Mouse (Mus musculus): Measurements from ENCODE around the gene Strn. TPM values are rescaled to one million over a fixed set of nuclear protein-coding genes. Genes with fewer than 3 reads are reported as not detected.
"Not testable (repeated sequence)": the region's sequence is repeated elsewhere in the genome, so short reads cannot be mapped to it uniquely, and the experiment has no call there.

Strn gene
- polyA plus RNA-seq, 1 experiment from 2014 or later = 6.3 TPM

- H3K27me3 ChIP-seq (ENCODE audit: control insufficient read depth, insufficient read depth, low read depth, low read length) = no peaks in the 10 kb centered on the region
- ATAC-seq = no peak
- H3K9ac ChIP-seq (ENCODE audit: low read depth, low read length) = no peak overlapping the region
- no peaks in the 10 kb centered on the region for H3K9me3 ChIP-seq (replicated peaks; ENCODE audit: control insufficient read depth, low read length, poor library complexity, severe bottlenecking)
- no peak overlapping the region for H3K4me2 ChIP-seq (ENCODE audit: low read length)
- no peaks in the 10 kb centered on the region for H3K36me3 ChIP-seq (ENCODE audit: control insufficient read depth, insufficient read depth, low read length)
- H3K27ac ChIP-seq (ENCODE audit: low read length) = no peak overlapping the region
- H3K4me1 ChIP-seq (ENCODE audit: control insufficient read depth, insufficient read depth, low read length) = no peaks in the 10 kb centered on the region
- H3K4me3 ChIP-seq (ENCODE audit: low read depth, low read length) = no peak overlapping the region
- 74% methylated on average over 5 of the region's 5 CpGs for WGBS
These were observed 40.1 kb downstream of the Strn start for GRCm38 (mm10) chr17:78696922-78697321.

- H3K27ac ChIP-seq (ENCODE audit: low read length); H3K4me2 ChIP-seq (ENCODE audit: low read length): not testable (repeated sequence)
These were observed 47.8 kb downstream of the Strn start for GRCm38 (mm10) chr17:78689231-78689630.

DNA sequence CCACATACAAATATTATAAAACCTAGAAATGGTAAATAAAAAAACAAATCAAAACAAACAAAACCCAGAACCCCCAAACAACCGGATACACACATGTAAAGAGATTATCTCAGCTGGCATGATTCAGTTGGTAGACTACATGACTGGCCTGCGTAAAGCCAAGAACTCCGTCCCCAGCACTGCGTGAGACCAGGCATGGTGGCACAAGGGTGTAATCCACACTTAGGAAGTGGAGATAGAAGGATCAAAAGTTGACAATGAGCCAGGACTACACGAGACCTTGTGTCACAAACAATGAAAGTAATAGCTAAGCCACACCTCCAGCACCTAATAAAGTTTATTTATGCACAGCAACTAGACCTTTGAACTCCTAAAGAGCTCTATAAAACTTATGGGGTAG, 49.0 kb downstream of the Strn start:
- 84% methylated on average over 5 of the region's 5 CpGs for WGBS
- Histone ChIP-seq H3K4me3 (ENCODE audit: low read depth, low read length) (no peak overlapping the region), H3K36me3 (ENCODE audit: control insufficient read depth, insufficient read depth, low read length) (peaks cover 14% of the 10 kb centered on the region), H3K9ac (ENCODE audit: low read depth, low read length) (no peak overlapping the region), H3K27me3 (ENCODE audit: control insufficient read depth, insufficient read depth, low read depth, low read length) (no peaks in the 10 kb centered on the region), H3K27ac (ENCODE audit: low read length) (no peak overlapping the region), H3K9me3 (replicated peaks; ENCODE audit: control insufficient read depth, low read length, poor library complexity, severe bottlenecking) (peaks cover 6% of the 10 kb centered on the region; the same call in 1 of the 2 replicates), H3K4me1 (ENCODE audit: control insufficient read depth, insufficient read depth, low read length) (no peaks in the 10 kb centered on the region), H3K4me2 (ENCODE audit: low read length) (no peak overlapping the region)
- no peak for ATAC-seq

More at GRCm38 (mm10) chr17:78689231-78689630, 47.8 kb downstream of the Strn start:
- WGBS = 100% methylated on average over 3 of the region's 3 CpGs
- not testable (repeated sequence) for H3K27me3 ChIP-seq (ENCODE audit: control insufficient read depth, insufficient read depth, low read depth, low read length); ATAC-seq; H3K9ac ChIP-seq (ENCODE audit: low read depth, low read length); H3K4me1 ChIP-seq (ENCODE audit: control insufficient read depth, insufficient read depth, low read length); H3K4me3 ChIP-seq (ENCODE audit: low read depth, low read length); H3K9me3 ChIP-seq (replicated peaks; ENCODE audit: control insufficient read depth, low read length, poor library complexity, severe bottlenecking)
- H3K36me3 ChIP-seq (ENCODE audit: control insufficient read depth, insufficient read depth, low read length) = peaks cover 14% of the 10 kb centered on the region

DNA sequence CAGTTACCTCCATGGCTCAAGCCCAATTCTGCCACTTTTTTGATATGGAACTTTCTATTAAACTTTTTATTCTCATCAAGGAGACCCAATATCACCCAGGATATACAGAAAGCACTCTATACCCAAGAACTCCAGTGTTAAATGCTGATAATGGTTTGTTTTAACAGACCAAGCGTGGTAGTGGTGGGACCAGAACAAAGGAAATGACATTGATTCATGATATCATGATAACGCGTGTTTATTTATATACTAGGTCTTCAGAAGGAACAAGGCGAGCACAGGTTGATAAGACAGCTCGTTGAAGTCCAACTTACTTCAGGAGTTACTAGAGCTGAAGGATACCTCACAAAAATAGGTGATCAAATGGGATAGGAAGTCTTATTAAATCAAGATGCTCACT, 52.0 kb downstream of the Strn start:
- H3K4me3 ChIP-seq (ENCODE audit: low read depth, low read length) = no peak overlapping the region
- no peak for ATAC-seq
- no peaks in the 10 kb centered on the region for H3K9me3 ChIP-seq (replicated peaks; ENCODE audit: control insufficient read depth, low read length, poor library complexity, severe bottlenecking)
- H3K27me3 ChIP-seq (ENCODE audit: control insufficient read depth, insufficient read depth, low read depth, low read length) = no peaks in the 10 kb centered on the region
- H3K4me1 ChIP-seq (ENCODE audit: control insufficient read depth, insufficient read depth, low read length) = no peaks in the 10 kb centered on the region
- WGBS = 92% methylated on average over 5 of the region's 5 CpGs
- H3K36me3 ChIP-seq (ENCODE audit: control insufficient read depth, insufficient read depth, low read length) = no peaks in the 10 kb centered on the region
- no peak overlapping the region for H3K4me2 ChIP-seq (ENCODE audit: low read length)
- no peak overlapping the region for H3K9ac ChIP-seq (ENCODE audit: low read depth, low read length)
- no peak overlapping the region for H3K27ac ChIP-seq (ENCODE audit: low read length)

GRCm38 (mm10) chr17:78682351-78682750, 54.6 kb downstream of the Strn start:
- Histone ChIP-seq H3K9me3 (replicated peaks; ENCODE audit: control insufficient read depth, low read length, poor library complexity, severe bottlenecking) (no peaks in the 10 kb centered on the region), H3K27ac (ENCODE audit: low read length) (no peak overlapping the region), H3K9ac (ENCODE audit: low read depth, low read length) (no peak overlapping the region), H3K4me3 (ENCODE audit: low read depth, low read length) (no peak overlapping the region), H3K27me3 (ENCODE audit: control insufficient read depth, insufficient read depth, low read depth, low read length) (no peaks in the 10 kb centered on the region), H3K4me2 (ENCODE audit: low read length) (no peak overlapping the region), H3K36me3 (ENCODE audit: control insufficient read depth, insufficient read depth, low read length) (no peaks in the 10 kb centered on the region), H3K4me1 (ENCODE audit: control insufficient read depth, insufficient read depth, low read length) (no peaks in the 10 kb centered on the region)
- WGBS = 80% methylated on average over 6 of the region's 6 CpGs
- ATAC-seq = no peak

DNA sequence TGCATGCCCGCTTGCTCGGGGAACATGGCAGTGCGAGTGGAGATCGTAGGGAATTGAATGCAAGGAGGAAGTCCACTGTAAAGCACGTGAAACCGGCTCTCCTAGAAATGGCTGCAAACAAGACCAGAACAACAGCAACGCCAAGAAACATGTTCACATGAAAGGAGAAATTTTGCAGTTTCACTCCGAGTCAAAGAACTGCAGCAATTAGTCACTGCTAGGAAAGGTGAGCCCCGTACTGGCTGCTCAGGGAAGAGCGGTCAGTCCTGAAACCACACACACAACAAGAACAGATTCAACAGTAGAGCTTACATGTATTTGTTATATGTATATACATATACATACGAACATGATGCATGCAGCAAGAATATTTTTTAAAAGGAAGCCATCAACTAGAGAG, 57.5 kb downstream of the Strn start:
- Histone ChIP-seq H3K9me3 (replicated peaks; ENCODE audit: control insufficient read depth, low read length, poor library complexity, severe bottlenecking) (no peaks in the 10 kb centered on the region), H3K4me1 (ENCODE audit: control insufficient read depth, insufficient read depth, low read length) (no peaks in the 10 kb centered on the region), H3K36me3 (ENCODE audit: control insufficient read depth, insufficient read depth, low read length) (no peaks in the 10 kb centered on the region), H3K27me3 (ENCODE audit: control insufficient read depth, insufficient read depth, low read depth, low read length) (no peaks in the 10 kb centered on the region), H3K4me2 (ENCODE audit: low read length) (no peak overlapping the region), H3K4me3 (ENCODE audit: low read depth, low read length) (no peak overlapping the region), H3K27ac (ENCODE audit: low read length) (no peak overlapping the region), H3K9ac (ENCODE audit: low read depth, low read length) (no peak overlapping the region)
- ATAC-seq = no peak
- WGBS = 91% methylated on average over 11 of the region's 11 CpGs

GRCm38 (mm10) chr17:78676813-78677212, 60.2 kb downstream of the Strn start:
- 90% methylated on average over 11 of the region's 11 CpGs for WGBS
- Histone ChIP-seq H3K4me3 (ENCODE audit: low read depth, low read length) (no peak overlapping the region), H3K27me3 (ENCODE audit: control insufficient read depth, insufficient read depth, low read depth, low read length) (no peaks in the 10 kb centered on the region), H3K9me3 (replicated peaks; ENCODE audit: control insufficient read depth, low read length, poor library complexity, severe bottlenecking) (no peaks in the 10 kb centered on the region), H3K36me3 (ENCODE audit: control insufficient read depth, insufficient read depth, low read length) (no peaks in the 10 kb centered on the region; the same call in 1 of the 2 replicates), H3K27ac (ENCODE audit: low read length) (no peak overlapping the region), H3K4me1 (ENCODE audit: control insufficient read depth, insufficient read depth, low read length) (no peaks in the 10 kb centered on the region), H3K9ac (ENCODE audit: low read depth, low read length) (no peak overlapping the region), H3K4me2 (ENCODE audit: low read length) (no peak overlapping the region)
- no peak for ATAC-seq

- WGBS = 90% methylated on average over 9 of the region's 9 CpGs
- no peaks in the 10 kb centered on the region for H3K27me3 ChIP-seq (ENCODE audit: control insufficient read depth, insufficient read depth, low read depth, low read length)
- H3K4me3 ChIP-seq (ENCODE audit: low read depth, low read length) = no peak overlapping the region
- H3K9me3 ChIP-seq (replicated peaks; ENCODE audit: control insufficient read depth, low read length, poor library complexity, severe bottlenecking) = peaks cover under 1% of the 10 kb centered on the region; the same call in 1 of the 2 replicates
- no peak overlapping the region for H3K27ac ChIP-seq (ENCODE audit: low read length)
- no peak overlapping the region for H3K9ac ChIP-seq (ENCODE audit: low read depth, low read length)
- H3K4me2 ChIP-seq (ENCODE audit: low read length) = no peak overlapping the region
- ATAC-seq = no peak
- H3K4me1 ChIP-seq (ENCODE audit: control insufficient read depth, insufficient read depth, low read length) = no peaks in the 10 kb centered on the region
- peaks cover 20% of the 10 kb centered on the region for H3K36me3 ChIP-seq (ENCODE audit: control insufficient read depth, insufficient read depth, low read length)
These were observed 71.9 kb downstream of the Strn start for GRCm38 (mm10) chr17:78664962-78665545.

- Histone ChIP-seq H3K4me1 (ENCODE audit: control insufficient read depth, insufficient read depth, low read length) (no peaks in the 10 kb centered on the region), H3K9ac (ENCODE audit: low read depth, low read length) (no peak overlapping the region), H3K4me3 (ENCODE audit: low read depth, low read length) (no peak overlapping the region), H3K27ac (ENCODE audit: low read length) (no peak overlapping the region), H3K4me2 (ENCODE audit: low read length) (no peak overlapping the region), H3K36me3 (ENCODE audit: control insufficient read depth, insufficient read depth, low read length) (peaks cover 29% of the 10 kb centered on the region), H3K9me3 (replicated peaks; ENCODE audit: control insufficient read depth, low read length, poor library complexity, severe bottlenecking) (peaks cover under 1% of the 10 kb centered on the region), H3K27me3 (ENCODE audit: control insufficient read depth, insufficient read depth, low read depth, low read length) (no peaks in the 10 kb centered on the region)
- 87% methylated on average over 10 of the region's 10 CpGs for WGBS
- ATAC-seq = no peak
These were observed 82.2 kb downstream of the Strn start for GRCm38 (mm10) chr17:78654841-78655240.
